Mouse (Mus musculus) kidney, embryonic 14.5 days (tissue): ENCODE data around the gene Capn10. TPM values are rescaled to one million over a fixed set of nuclear protein-coding genes. Genes with fewer than 3 reads are reported as not detected.

Experiments used
- ATAC-seq: fragments of 200-750 bp; cut with Nextera tagmentation; 2 replicates; pipeline ENCODE4 v1.8.0; 2017; ENCODE audit warnings: moderate number of reproducible peaks, mild to moderate bottlenecking, moderate TSS enrichment, moderate library complexity; ENCODE audit not compliant: low FRiP score, low TSS enrichment
- H3K27ac ChIP-seq: fragments of 300-500 bp; sonication (generic); 2 replicates; pipeline ENCODE4 v1.5.1; 2014; ENCODE audit warnings: low read depth, mild to moderate bottlenecking, low read length, moderate library complexity, mixed read lengths
- H3K27me3 ChIP-seq: fragments of 300-500 bp; sonication (generic); 2 replicates; pipeline ENCODE4 v1.6.1; 2014; ENCODE audit warnings: mild to moderate bottlenecking, low read length; ENCODE audit not compliant: control insufficient read depth, insufficient read depth
- H3K36me3 ChIP-seq: fragments of 300-500 bp; sonication (generic); 2 replicates; pipeline ENCODE4 v1.6.1; 2014; ENCODE audit warnings: low read length, mixed read lengths; ENCODE audit not compliant: control insufficient read depth, insufficient read depth
- H3K4me1 ChIP-seq: fragments of 300-500 bp; sonication (generic); 2 replicates; pipeline ENCODE4 v1.6.1; 2014; ENCODE audit warnings: low read length, mixed read lengths; ENCODE audit not compliant: control insufficient read depth, insufficient read depth
- H3K4me2 ChIP-seq: fragments of 300-500 bp; sonication (generic); replicated peaks from 2 replicates; pipeline ENCODE4 v1.6.1; 2014; ENCODE audit warnings: low read depth, mild to moderate bottlenecking, low read length
- H3K4me3 ChIP-seq: fragments of 300-500 bp; sonication (generic); 2 replicates; pipeline ENCODE4 v1.5.1; 2014; ENCODE audit warnings: mild to moderate bottlenecking, low read length
- H3K9ac ChIP-seq: fragments of 300-500 bp; sonication (generic); 2 replicates; pipeline ENCODE4 v1.6.1; 2014; ENCODE audit warnings: low read depth, mild to moderate bottlenecking, low read length, moderate library complexity
- H3K9me3 ChIP-seq: fragments of 300-500 bp; sonication (generic); 2 replicates; pipeline ENCODE4 v1.6.1; 2016; ENCODE audit warnings: low read length; ENCODE audit not compliant: control insufficient read depth
- WGBS: fragments of 180-500 bp; shearing (Covaris S2); extraction: QIAGEN DNeasy Blood & Tissue Kit; methylation state at CpG from one replicate; pipeline ENCODE4 v1.1.7; 2014; 5-methylcytosine and 5-hydroxymethylcytosine counted together
- polyA plus RNA-seq: library from polyadenylated mRNA; unstranded; fragments of >200 nt; fragmentation: Nextera tagmentation; extraction: Ambion mirVana; gene quantifications from 2 replicates; pipeline ENCODE4 v1.2.1, GENCODE M21; 2014

Gene Capn10
- polyA plus RNA-seq = 24.9 and 28.7 TPM in 2 replicates

DNA sequence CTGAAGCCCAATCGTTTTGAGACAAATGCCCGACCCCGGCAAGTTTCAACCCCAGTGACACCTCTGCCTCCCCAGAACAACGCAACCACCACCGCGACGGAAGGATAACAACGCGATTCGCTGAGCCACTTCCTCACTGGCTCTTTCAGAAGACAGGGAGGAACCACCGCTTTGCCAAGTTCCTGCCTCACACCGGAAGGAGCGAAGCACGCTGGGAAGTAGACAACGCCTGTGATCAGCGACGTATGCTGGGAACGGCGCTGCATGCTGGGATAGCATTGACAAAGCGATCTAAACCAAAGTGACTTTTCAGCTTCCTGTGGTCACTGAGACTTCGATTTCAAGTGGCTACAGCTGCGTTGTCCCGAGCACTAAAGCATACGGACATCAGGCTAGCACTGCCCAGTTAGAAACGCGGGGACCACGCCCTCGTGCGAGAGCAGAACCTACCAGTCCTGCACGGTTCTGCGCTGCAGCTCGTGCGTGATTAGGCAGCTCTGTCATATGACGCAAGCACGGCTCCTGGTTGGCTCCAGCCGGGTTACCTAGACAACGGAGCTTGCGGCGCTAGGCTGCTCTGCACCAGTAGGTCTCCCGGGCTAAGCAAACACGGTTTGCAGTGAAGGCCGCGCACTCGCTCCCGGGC, at the start of gene Capn10:
TSS of gene Capn10 (plus strand) at position 195 of the 646 bp plus-strand sequence.
- Histone ChIP-seq H3K36me3 (peaks cover 14% of the 10 kb centered on the region), H3K9ac (peak within 1 kb of the TSS; percentile 79), H3K27ac (peak within 1 kb of the TSS; percentile 98), H3K4me2 (peak within 1 kb of the TSS; percentile 78), H3K4me1 (peaks cover 20% of the 10 kb centered on the region), H3K9me3 (peaks cover 6% of the 10 kb centered on the region), H3K4me3 (peak within 1 kb of the TSS; percentile 83), H3K27me3 (no peaks in the 10 kb centered on the region)
- ATAC-seq = peak; percentile 99
- WGBS = under 1% methylated on average over 40 of the region's 45 CpGs

DNA sequence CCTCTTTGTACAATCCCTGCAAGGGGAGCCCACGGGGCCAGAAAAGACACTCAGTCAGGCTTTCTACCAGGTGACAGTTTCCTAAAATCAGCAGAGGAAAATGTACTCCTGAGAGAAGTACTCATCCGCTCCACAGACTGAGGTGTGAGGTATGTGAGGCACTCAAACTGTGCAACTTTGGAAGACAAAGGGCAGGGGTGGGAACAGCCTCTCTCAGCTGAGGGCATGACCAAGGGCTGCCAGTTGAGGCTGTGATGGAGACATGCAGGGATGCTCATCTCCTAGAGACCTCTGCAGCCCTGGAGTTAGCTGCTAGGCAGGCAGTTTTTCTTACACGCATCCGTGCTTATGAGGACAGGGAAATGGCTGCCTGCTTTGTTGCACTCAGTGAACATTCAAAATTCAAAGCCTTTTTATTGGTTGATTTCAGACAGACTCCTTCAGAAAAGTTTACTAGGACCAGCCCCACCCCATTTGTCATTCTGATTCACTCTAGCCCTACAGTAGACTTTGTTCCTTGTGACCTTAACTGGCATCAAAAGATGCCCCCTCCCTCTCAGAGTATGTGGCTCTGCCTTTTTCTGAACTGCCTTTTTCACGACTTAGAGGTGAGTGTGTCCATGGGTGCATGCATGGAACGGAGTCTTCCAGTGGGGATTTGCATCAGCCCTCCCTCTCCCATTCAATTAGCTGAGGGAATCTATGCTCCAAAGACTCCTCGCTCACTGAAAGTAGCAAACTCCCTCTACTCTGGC, 45.1 kb upstream of the Capn10 start:
- 77% methylated on average over 7 of the region's 7 CpGs for WGBS
- H3K27me3 ChIP-seq = no peaks in the 10 kb centered on the region
- H3K9me3 ChIP-seq = no peaks in the 10 kb centered on the region
- H3K9ac ChIP-seq = no peak overlapping the region
- ATAC-seq = no peak
- no peaks in the 10 kb centered on the region for H3K4me1 ChIP-seq
- H3K27ac ChIP-seq = no peak overlapping the region
- no peak overlapping the region for H3K4me3 ChIP-seq
- H3K36me3 ChIP-seq = no peaks in the 10 kb centered on the region
- H3K4me2 ChIP-seq = no peak overlapping the region

DNA sequence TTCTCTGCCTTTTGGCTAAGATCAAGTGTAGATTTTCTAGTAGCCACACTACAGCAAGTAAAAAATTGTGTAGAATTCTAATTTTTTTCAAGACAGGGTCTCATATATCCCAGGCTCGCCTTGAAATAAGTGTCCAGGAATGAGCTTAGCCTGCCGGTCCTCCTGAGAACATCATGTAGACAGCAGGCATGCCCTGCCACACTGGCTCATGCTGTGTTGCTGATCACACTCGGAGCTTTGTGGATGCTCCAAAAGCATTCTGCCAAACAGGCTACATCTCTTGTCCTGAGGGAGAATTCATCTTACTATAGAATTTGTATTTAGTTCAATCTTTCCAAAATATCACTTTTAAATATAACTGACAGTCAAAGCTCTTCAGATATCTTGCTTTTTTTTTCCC, 41.4 kb upstream of the Capn10 start:
- no peak overlapping the region for H3K4me2 ChIP-seq
- no peak for ATAC-seq
- H3K4me1 ChIP-seq = no peaks in the 10 kb centered on the region
- no peak overlapping the region for H3K27ac ChIP-seq
- H3K4me3 ChIP-seq = no peak overlapping the region
- no peaks in the 10 kb centered on the region for H3K9me3 ChIP-seq
- H3K9ac ChIP-seq = no peak overlapping the region
- 66% methylated on average over 3 of the region's 3 CpGs for WGBS
- no peaks in the 10 kb centered on the region for H3K27me3 ChIP-seq
- H3K36me3 ChIP-seq = no peaks in the 10 kb centered on the region

DNA sequence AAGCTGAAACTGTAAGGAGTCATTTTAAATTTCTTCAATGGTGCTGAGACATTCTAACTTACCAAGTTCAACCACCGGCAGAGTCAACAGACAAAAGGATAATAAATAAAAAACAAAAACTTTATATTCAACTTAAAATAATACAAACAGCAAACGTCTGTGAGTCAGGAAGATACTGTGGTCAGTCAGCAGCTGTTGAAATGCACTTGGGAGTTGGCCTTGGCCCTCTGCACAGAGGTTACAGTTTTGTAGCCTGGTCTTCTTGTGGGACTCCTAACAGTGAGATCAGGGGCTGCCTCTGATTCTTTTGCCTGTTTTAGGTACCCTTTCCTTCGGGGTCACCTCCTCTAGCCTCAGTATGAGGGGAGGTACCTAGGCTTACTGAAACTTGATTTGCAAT, 40.3 kb upstream of the Capn10 start:
- Histone ChIP-seq H3K36me3 (no peaks in the 10 kb centered on the region), H3K4me3 (no peak overlapping the region), H3K27me3 (no peaks in the 10 kb centered on the region), H3K4me1 (no peaks in the 10 kb centered on the region), H3K27ac (no peak overlapping the region), H3K4me2 (no peak overlapping the region), H3K9ac (no peak overlapping the region), H3K9me3 (no peaks in the 10 kb centered on the region)
- no peak for ATAC-seq
- WGBS = 62% methylated on average over 3 of the region's 3 CpGs

DNA sequence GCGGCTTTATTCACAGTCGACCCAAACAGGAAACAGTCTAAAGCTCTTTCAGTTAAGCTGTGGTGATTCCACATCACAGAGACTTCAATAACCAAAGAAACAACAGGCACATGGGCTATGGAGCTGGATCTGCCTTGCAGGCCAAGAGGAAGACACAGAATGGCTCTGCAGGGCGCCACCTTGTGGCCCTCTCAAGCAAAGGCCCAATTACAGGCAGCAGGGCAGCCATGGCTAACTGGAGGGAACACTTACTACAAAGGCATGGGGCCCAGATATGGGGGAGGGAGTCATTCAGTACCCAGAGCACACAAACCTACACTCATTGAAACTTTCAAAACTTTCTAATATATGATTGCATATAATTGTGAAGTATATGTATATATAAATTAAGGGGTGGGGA, 39.1 kb upstream of the Capn10 start:
- no peaks in the 10 kb centered on the region for H3K27me3 ChIP-seq
- H3K4me3 ChIP-seq = no peak overlapping the region
- no peaks in the 10 kb centered on the region for H3K36me3 ChIP-seq
- no peak overlapping the region for H3K9ac ChIP-seq
- H3K4me1 ChIP-seq = no peaks in the 10 kb centered on the region
- 12% methylated on average over 3 of the region's 3 CpGs for WGBS
- H3K4me2 ChIP-seq = no peak overlapping the region
- H3K9me3 ChIP-seq = no peaks in the 10 kb centered on the region
- ATAC-seq = peak; percentile 75; the same call in 1 of the 2 replicates
- H3K27ac ChIP-seq = no peak overlapping the region

DNA sequence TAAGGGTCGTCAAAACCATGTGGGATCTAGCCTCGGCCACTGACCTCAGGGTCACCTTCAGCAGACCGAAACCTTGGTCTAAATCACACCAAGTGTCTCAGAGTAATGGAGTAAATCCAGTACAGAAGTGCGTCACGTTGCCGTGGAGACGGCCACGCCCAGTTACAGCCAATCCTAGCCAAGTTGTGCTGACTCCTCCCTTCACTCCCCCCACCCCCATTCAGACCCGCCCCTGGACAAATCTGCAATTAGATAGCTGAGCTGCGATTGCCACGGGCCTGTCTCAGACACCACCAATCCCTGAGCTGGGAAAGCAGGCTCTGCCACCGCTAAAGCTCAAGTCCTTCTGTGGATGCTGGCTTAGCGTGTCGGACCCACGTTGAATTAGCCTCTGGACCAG, 31.4 kb upstream of the Capn10 start, which contains the start of gene Ankmy1:
TSS of gene Ankmy1 (minus strand) at position 121 of the 400 bp plus-strand sequence.
- 2% methylated on average over 15 of the region's 15 CpGs for WGBS
- ATAC-seq = peak; percentile 72
- peak within 1 kb of the TSS; percentile 23; the same call in 1 of the 2 replicates for H3K9ac ChIP-seq

DNA sequence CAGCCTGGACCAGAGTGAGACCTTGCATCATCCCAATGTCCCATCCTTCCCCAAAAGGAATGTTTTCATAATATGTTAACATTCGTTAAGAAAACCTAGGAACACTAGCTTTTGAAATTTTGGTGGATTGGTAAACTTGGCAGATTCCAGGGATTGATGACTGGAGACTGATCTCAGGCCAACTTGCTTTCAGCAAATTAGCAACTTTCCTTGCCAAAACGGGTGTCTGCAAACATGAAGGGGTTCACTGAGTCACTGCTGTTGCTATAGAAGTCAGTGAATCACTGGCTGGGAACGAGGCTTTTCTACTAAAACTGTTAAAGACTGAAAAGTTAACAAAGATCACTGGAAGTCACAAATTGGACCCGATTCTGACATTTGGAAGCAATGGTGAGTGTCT, 30.5 kb upstream of the Capn10 start:
- H3K4me2 ChIP-seq = no peak overlapping the region
- no peaks in the 10 kb centered on the region for H3K27me3 ChIP-seq
- H3K27ac ChIP-seq = no peak overlapping the region
- 78% methylated on average over 4 of the region's 4 CpGs for WGBS
- H3K9me3 ChIP-seq = no peaks in the 10 kb centered on the region
- no peak for ATAC-seq
- H3K4me1 ChIP-seq = peaks cover 16% of the 10 kb centered on the region; the same call in 1 of the 2 replicates
- H3K4me3 ChIP-seq = no peak overlapping the region
- no peaks in the 10 kb centered on the region for H3K36me3 ChIP-seq
- no peak overlapping the region for H3K9ac ChIP-seq

More for the DNA sequence above, 31.4 kb upstream of the Capn10 start, which contains the start of gene Ankmy1:
- Histone ChIP-seq H3K4me2 (peak within 1 kb of the TSS; percentile 35), H3K9me3 (no peaks in the 10 kb centered on the region), H3K36me3 (no peaks in the 10 kb centered on the region), H3K27ac (no peak within 1 kb of the TSS), H3K4me1 (peaks cover 12% of the 10 kb centered on the region; the same call in 1 of the 2 replicates), H3K27me3 (no peaks in the 10 kb centered on the region), H3K4me3 (peak within 1 kb of the TSS; percentile 24)

DNA sequence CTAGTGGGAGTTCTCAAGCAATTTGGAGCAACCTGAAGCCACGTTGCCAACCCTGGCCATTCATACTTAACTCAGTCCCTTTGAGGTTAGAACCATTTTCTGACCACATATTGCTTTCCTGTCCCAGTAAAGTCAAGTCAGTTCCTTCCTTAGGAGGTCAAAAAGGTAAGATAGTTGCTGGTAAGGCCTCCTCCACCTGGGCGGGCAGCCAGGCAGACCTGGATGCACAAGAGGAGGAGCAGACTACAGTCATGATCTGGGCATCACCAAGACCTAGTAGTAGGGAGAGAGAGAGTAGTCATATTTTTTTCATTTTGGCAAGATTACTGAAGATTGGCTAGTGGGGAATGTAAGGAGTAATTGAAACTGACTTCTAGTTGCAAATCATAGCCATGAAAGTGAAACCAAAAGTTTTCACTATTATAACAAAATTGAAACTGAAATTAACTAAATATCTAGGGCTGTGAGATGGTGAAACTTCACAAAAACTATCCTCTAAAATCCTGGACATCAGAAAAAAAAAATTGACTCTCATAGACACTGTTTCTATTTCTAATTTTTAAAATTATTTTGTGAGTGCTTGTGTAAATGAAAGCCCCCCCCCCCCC, 28.4 kb upstream of the Capn10 start:
- H3K4me3 ChIP-seq = no peak overlapping the region
- no peak overlapping the region for H3K4me2 ChIP-seq
- H3K27me3 ChIP-seq = no peaks in the 10 kb centered on the region
- no peak for ATAC-seq
- H3K9me3 ChIP-seq = no peaks in the 10 kb centered on the region
- no peaks in the 10 kb centered on the region for H3K36me3 ChIP-seq
- no peak overlapping the region for H3K27ac ChIP-seq
- H3K4me1 ChIP-seq = peaks cover 23% of the 10 kb centered on the region; the same call in 1 of the 2 replicates
- WGBS = 85% methylated on average over 2 of the region's 2 CpGs
- H3K9ac ChIP-seq = no peak overlapping the region
